8 mouse cellular contexts compared by ENCODE assay signal in genomic region chr3:14886102-14887098, GRCm38 (mm10). TPM values are rescaled to one million over a fixed set of nuclear protein-coding genes. Genes with fewer than 3 reads are reported as not detected.
DNase-seq lines count a peak whose midpoint lies in the region; ATAC-seq and TF ChIP-seq lines count a peak whose summit lies in the region.

Gene Car2, plus strand, starts transcription at chr3:14886273.

- no peak within 1 kb of the TSS for H3K27ac ChIP-seq in brown adipose tissue, adult 24 weeks (replicated peaks; ENCODE audit: low read depth, low read length)
- H3K27ac ChIP-seq in forebrain, embryonic 10.5 days = peak within 1 kb of the TSS; percentile 91
- peak within 1 kb of the TSS; percentile 76 for H3K27ac ChIP-seq in heart, embryonic 13.5 days (replicated peaks)
- peak within 1 kb of the TSS; percentile 74 for H3K27ac ChIP-seq in kidney, postnatal 0 days
- peak within 1 kb of the TSS; percentile 99 for H3K27ac ChIP-seq in liver, embryonic 13.5 days
- H3K27ac ChIP-seq in stomach, embryonic 15.5 days = peak within 1 kb of the TSS; percentile 68

- peak; percentile 60 for TF ChIP-seq CTCF in kidney, postnatal 0 days (IDR thresholded peaks at IDR 0.05; ENCODE audit: low read depth)

- DNase-seq in CD4-positive helper T cell, adult 2 months (ENCODE audit: low read depth, low spot score) = peak; percentile 45
- peak; percentile 69 for DNase-seq in forebrain, embryonic 10.5 days (ENCODE audit: extremely low spot score, low spot score)
- DNase-seq in kidney, postnatal 0 days (ENCODE audit: low spot score) = peak; percentile 65
- peak; percentile 87 for DNase-seq in liver, embryonic 13.5 days
- peak; percentile 77 for DNase-seq in neural tube, embryonic 10.5 days (ENCODE audit: extremely low spot score, low spot score)

- H3K4me1 ChIP-seq in brown adipose tissue, adult 24 weeks (ENCODE audit: control insufficient read depth, insufficient read depth, insufficient read length, low read length) = no peaks in the 10 kb centered on the region
- peaks cover 24% of the 10 kb centered on the region for H3K4me1 ChIP-seq in forebrain, embryonic 10.5 days
- peaks cover 18% of the 10 kb centered on the region for H3K4me1 ChIP-seq in heart, embryonic 13.5 days
- H3K4me1 ChIP-seq in kidney, postnatal 0 days (replicated peaks; ENCODE audit: insufficient read depth, low read length) = no peaks in the 10 kb centered on the region
- H3K4me1 ChIP-seq in liver, embryonic 13.5 days (replicated peaks) = peaks cover 42% of the 10 kb centered on the region
- H3K4me1 ChIP-seq in stomach, embryonic 15.5 days = no peaks in the 10 kb centered on the region

- H3K9ac ChIP-seq in heart, embryonic 13.5 days = peak within 1 kb of the TSS; percentile 91
- peak within 1 kb of the TSS; percentile 76 for H3K9ac ChIP-seq in kidney, postnatal 0 days (ENCODE audit: low read depth, low read length)
- peak within 1 kb of the TSS; percentile 98 for H3K9ac ChIP-seq in liver, embryonic 13.5 days
- peak within 1 kb of the TSS; percentile 71 for H3K9ac ChIP-seq in stomach, embryonic 15.5 days

- peaks cover 28% of the 10 kb centered on the region for H3K27me3 ChIP-seq in forebrain, embryonic 10.5 days (ENCODE audit: poor library complexity, severe bottlenecking)
- no peaks in the 10 kb centered on the region for H3K27me3 ChIP-seq in heart, embryonic 13.5 days (replicated peaks)
- no peaks in the 10 kb centered on the region for H3K27me3 ChIP-seq in kidney, postnatal 0 days (ENCODE audit: insufficient read depth, low read length)
- H3K27me3 ChIP-seq in liver, embryonic 13.5 days = no peaks in the 10 kb centered on the region
- H3K27me3 ChIP-seq in stomach, embryonic 15.5 days (replicated peaks) = no peaks in the 10 kb centered on the region

- H3K4me3 ChIP-seq in brown adipose tissue, adult 24 weeks (ENCODE audit: insufficient read depth, low read depth, low read length) = peak within 1 kb of the TSS; percentile 77
- peak within 1 kb of the TSS; percentile 81 for H3K4me3 ChIP-seq in forebrain, embryonic 10.5 days
- peak within 1 kb of the TSS; percentile 83 for H3K4me3 ChIP-seq in heart, embryonic 13.5 days
- H3K4me3 ChIP-seq in kidney, postnatal 0 days (replicated peaks; ENCODE audit: low read depth, low read length) = peak within 1 kb of the TSS; percentile 74
- peak within 1 kb of the TSS; percentile 88 for H3K4me3 ChIP-seq in liver, embryonic 13.5 days (replicated peaks)
- H3K4me3 ChIP-seq in stomach, embryonic 15.5 days (replicated peaks) = peak within 1 kb of the TSS; percentile 79

- WGBS in forebrain, embryonic 10.5 days = under 1% methylated on average over 95 of the region's 95 CpGs
- under 1% methylated on average over 90 of the region's 95 CpGs for WGBS in heart, embryonic 13.5 days
- WGBS in kidney, postnatal 0 days = under 1% methylated on average over 93 of the region's 95 CpGs
- under 1% methylated on average over 94 of the region's 95 CpGs for WGBS in liver, embryonic 13.5 days (ENCODE audit: insufficient replicate concordance)
- WGBS in stomach, embryonic 15.5 days = under 1% methylated on average over 94 of the region's 95 CpGs

- peak within 1 kb of the TSS; percentile 74 for H3K4me2 ChIP-seq in heart, embryonic 13.5 days
- H3K4me2 ChIP-seq in kidney, postnatal 0 days (ENCODE audit: low read length) = peak within 1 kb of the TSS; percentile 93
- H3K4me2 ChIP-seq in liver, embryonic 13.5 days = peak within 1 kb of the TSS; percentile 79
- peak within 1 kb of the TSS; percentile 90 for H3K4me2 ChIP-seq in stomach, embryonic 15.5 days

- no peaks in the 10 kb centered on the region for H3K9me3 ChIP-seq in forebrain, embryonic 10.5 days
- no peaks in the 10 kb centered on the region for H3K9me3 ChIP-seq in heart, embryonic 13.5 days
- H3K9me3 ChIP-seq in kidney, postnatal 0 days (replicated peaks; ENCODE audit: low read length) = no peaks in the 10 kb centered on the region
- H3K9me3 ChIP-seq in liver, embryonic 13.5 days (replicated peaks) = no peaks in the 10 kb centered on the region
- no peaks in the 10 kb centered on the region for H3K9me3 ChIP-seq in stomach, embryonic 15.5 days

- no peaks in the 10 kb centered on the region for H3K36me3 ChIP-seq in forebrain, embryonic 10.5 days (replicated peaks)
- H3K36me3 ChIP-seq in heart, embryonic 13.5 days = no peaks in the 10 kb centered on the region
- H3K36me3 ChIP-seq in kidney, postnatal 0 days (ENCODE audit: insufficient read depth, low read length) = no peaks in the 10 kb centered on the region
- H3K36me3 ChIP-seq in liver, embryonic 13.5 days = peaks cover 39% of the 10 kb centered on the region
- no peaks in the 10 kb centered on the region for H3K36me3 ChIP-seq in stomach, embryonic 15.5 days

- ATAC-seq in heart, embryonic 13.5 days (ENCODE audit: extremely low read depth, insufficient number of reproducible peaks, low FRiP score, low TSS enrichment) = peak; percentile 74
- peak; percentile 86 for ATAC-seq in kidney, postnatal 0 days (replicated peaks; ENCODE audit: low FRiP score, low read depth)
- peak; percentile 93 for ATAC-seq in liver, embryonic 13.5 days (ENCODE audit: low read depth)
- peak; percentile 94 for ATAC-seq in stomach, embryonic 15.5 days (ENCODE audit: insufficient read depth, low FRiP score, low read depth)

RNA-seq across cellular contexts. Expression of gene Car2, which starts in this region (rescaled TPM):
- polyA plus RNA-seq in brown adipose tissue, adult 24 weeks (2012; ENCODE audit: insufficient read depth, insufficient read length, missing spikeins) = 16.9 and 19.2 TPM in 2 replicates
- 88.4 and 120 TPM in 2 replicates for polyA plus RNA-seq in forebrain, embryonic 10.5 days (2016; fragmentation: Nextera tagmentation; extraction: Ambion mirVana)
- 130 and 134 TPM in 2 replicates for polyA plus RNA-seq in heart, embryonic 13.5 days (2015; fragmentation: Nextera tagmentation; extraction: Ambion mirVana)
- polyA plus RNA-seq in kidney, postnatal 0 days (2015; fragmentation: Nextera tagmentation; extraction: Ambion mirVana) = 206 and 224 TPM in 2 replicates
- 2,501 and 2,750 TPM in 2 replicates for polyA plus RNA-seq in liver, embryonic 13.5 days (2015; fragmentation: Nextera tagmentation; extraction: Ambion mirVana)
- 145 and 287 TPM in 2 replicates for polyA plus RNA-seq in stomach, embryonic 15.5 days (2015; fragmentation: Nextera tagmentation; extraction: Ambion mirVana)
